Mouse (Mus musculus) 3134 (cell line): ENCODE results near the gene Rtp1.

Source experiments
- DNase-seq: peaks from one replicate; pipeline ENCODE4 v3.0.0-alpha.2; 2011; ENCODE audit warnings: low spot score; ENCODE audit not compliant: insufficient read length; ENCODE audit errors: extremely low read depth

Gene Rtp1

DNA sequence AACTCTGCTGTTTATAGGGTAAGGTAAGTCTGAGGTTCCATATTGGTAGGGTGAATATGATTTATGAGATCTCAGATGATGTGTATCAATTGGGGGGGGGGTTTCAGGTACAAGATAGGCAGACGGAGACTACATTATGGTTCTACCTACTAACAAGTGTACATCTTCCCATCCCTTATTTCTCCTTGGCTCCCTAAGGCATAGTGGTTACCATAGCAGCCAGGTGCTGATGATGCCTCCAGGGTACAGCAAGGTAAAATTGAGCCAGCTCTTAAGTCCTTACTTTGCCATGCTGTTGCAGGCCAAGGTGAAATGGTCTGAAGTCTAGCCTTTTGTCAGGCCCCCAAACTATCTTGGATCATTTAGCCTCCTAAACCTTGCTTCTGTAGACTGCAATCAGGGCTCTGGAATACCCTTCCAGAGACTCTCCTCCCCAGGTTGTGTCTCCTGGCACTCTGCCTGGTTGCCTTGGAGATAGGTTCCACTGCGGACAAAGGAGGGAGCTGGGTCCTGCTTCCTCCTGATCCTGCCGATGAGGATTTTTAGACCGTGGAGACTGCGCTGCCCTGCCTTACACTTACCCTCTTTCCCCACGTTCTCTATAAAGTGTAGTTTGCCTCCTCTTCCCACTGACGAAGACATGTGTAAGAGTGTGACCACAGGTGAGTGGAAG, at the start of gene Rtp1:
TSS of gene Rtp1 (plus strand) at position 487 of the 673 bp plus-strand sequence.
- no peak for DNase-seq

GRCm38 (mm10) chr16:23379536-23380230, 49.2 kb upstream of the Rtp1 start:
- DNase-seq = no peak

- no peak for DNase-seq
These were observed 44.6 kb upstream of the Rtp1 start for GRCm38 (mm10) chr16:23384304-23384703.

GRCm38 (mm10) chr16:23397931-23398330, 31.0 kb upstream of the Rtp1 start:
- peak; percentile 48 for DNase-seq

GRCm38 (mm10) chr16:23401463-23401862, 27.5 kb upstream of the Rtp1 start:
- no peak for DNase-seq

DNA sequence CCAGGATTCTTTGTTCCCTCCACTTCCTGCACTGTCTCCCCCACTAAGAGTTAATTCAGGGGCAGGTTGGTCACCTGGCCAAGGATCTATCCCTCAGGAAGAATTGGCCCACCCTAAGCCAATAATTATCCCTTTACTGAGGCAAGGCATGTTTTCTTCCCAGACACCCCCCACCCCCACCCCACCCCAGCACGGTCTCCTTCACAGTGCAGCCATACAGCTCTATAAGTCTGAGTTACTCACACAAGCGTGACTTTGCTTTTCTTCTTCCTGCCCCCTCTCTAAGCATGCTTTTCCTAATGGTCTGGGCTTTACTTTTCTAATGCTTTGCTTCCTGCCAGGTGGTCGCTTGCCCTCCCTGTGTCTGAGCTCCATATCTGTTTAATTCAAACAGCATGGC, 27.0 kb upstream of the Rtp1 start:
- no peak for DNase-seq

- DNase-seq = peak; percentile 59
These were observed 25.8 kb upstream of the Rtp1 start for GRCm38 (mm10) chr16:23403008-23403755.

DNA sequence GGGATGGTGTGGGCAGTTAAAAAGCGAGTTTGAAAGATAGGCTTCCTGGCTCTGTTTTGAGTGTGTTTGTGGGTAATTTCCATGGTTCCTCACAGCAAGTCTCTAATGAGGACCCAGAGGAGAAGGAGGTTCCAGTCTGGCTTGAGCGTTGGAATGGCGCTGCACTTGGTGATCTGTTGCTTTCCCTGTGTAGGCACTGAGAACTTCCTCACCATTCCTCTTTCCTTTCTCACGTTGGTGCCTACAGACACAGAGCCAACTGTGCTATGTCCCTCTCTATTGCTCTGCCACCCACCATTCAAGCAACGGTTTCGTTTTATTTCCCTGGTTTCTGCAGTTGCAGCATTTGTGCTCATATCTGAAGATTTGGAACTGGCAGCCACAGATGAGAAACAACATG, 16.0 kb upstream of the Rtp1 start:
- DNase-seq = no peak

DNA sequence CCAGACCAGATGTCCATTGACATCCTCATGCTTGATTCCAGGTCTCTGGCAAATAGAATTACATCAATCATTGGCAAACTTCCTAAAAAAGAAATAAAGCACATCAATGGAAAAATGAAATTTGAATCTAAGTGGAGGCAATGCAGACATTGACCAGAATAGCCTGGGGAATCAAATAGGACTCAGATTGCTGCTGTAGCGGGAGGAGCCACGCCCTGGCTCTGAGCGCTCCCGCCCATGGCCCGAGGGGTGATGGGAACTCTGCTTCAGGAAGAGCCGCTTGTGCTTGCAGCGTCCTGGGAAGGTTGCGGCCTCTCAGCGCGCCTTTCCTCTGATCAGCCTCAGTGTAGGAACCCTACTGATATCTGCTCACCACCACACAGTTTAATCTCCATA, 12.7 kb upstream of the Rtp1 start:
- no peak for DNase-seq

GRCm38 (mm10) chr16:23416657-23417293, 12.2 kb upstream of the Rtp1 start:
- no peak for DNase-seq

DNA sequence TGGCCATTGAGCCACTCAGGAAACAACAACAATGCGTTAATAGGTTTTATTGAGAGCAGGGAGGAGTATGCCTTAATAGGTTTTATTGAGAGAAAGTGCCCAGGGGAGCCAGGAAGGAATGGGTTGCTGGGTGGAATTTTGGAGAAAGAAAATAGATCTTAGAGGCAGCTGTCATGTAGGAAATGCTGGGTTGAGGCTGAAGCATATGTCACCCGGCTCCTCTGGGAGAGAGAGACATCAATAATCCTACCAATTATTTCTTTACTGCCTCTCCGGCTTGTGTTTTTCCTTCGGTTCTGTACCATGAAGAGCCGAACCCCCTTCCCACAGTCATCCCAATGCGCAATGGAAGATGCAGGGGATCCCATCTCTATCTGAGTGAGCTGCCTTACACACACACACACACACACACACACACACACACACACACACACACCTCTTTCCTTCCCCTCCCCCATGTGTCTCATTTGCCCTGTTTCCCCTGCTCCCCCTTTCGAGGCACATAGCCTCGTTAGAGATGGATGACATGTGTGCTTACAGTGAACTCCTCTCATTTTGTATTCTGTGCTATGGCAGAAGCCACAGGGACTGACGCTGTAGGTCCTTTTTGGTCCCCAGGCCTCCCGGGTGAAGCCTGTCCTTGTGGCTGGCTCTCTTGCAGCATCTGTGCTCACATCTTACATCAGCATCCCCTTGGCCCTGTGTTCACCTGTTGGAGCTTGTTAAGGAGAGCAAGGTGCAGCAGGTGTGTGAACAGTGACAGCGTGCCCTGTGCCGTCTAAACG, 11.3 kb upstream of the Rtp1 start:
- DNase-seq = no peak

GRCm38 (mm10) chr16:23419565-23420085, 9.3 kb upstream of the Rtp1 start:
- no peak for DNase-seq

GRCm38 (mm10) chr16:23423825-23424224, 5.1 kb upstream of the Rtp1 start:
- no peak for DNase-seq

DNA sequence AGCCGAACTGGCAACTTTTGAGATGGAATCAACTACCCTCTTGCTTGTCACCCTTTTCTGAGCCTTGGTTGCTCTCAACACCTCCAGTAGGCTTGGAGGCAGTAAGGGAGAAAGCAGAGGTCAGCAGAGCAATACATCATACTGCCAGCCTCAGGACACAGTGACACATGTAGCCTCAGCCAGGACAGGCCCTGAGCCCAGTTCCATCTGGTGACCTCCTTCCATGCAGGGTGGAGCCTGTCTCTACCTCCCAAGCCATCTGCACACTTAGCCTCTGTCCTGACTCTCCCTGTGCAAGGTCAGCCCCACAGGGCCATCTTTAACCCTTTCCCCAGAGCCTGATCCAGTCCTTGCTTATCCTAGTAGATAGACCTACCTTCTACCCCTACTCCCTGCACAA, 1.2 kb upstream of the Rtp1 start:
- DNase-seq = no peak

- no peak for DNase-seq
These were observed 1.1 kb downstream of the Rtp1 start for GRCm38 (mm10) chr16:23429991-23430390.

GRCm38 (mm10) chr16:23437404-23438166, 8.7 kb downstream of the Rtp1 start:
- no peak for DNase-seq

DNA sequence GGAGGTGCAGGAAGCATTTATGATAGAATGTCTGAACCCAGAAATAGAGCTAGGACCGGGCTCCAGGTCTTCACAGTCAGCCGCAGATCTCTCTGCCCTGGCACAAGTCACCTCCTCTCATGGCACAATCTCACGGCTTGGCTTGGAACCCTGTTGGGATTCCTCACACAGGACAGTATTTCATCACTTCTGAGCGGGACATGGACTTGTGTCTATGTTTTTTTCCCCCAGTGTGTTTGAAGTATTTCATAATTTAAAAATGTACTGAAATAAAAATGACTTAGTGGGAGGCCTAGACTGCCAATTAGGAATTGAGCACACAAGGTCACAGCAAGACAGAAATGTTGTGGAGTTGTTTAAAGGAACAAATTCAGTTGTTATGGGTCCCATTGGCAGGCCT, 15.3 kb downstream of the Rtp1 start:
- no peak for DNase-seq

DNA sequence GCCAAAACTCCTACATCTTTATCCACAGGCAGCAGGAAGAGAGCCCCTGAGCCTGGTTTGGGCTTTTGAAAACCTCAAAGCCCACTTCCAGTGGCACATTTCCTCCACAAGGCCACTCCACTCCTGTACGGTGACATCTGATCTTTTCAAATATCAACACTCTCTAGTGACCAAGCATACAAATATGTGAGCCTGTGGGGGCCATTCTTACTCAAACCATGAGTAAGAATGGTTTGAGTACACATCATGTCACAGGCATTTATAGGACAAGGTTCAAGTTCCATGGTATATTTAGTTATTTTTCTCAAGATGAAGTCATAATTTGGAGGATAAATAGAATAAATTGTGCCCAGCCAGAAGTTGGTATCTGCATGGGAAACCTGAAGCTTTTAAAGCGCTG, 21.0 kb downstream of the Rtp1 start:
- peak; percentile 68 for DNase-seq

DNA sequence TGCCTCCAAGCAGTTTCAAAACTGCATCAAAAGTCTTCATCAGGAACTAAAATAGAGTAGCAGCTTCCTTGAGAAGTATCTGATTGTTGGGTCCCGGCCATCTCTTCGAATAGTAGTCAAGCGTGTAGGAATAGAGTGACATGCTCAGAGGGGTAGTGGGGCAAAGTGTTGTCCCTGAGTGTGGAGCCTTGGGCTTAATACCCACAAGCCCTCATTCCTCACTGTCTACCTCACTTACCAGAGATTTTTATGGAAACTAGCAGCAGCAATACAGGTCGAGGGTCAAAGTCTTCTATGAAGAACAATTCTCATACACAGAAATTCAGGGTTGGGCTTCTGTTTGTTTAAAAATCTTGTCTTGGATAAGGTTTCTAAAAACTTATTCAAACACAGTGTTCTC, 21.9 kb downstream of the Rtp1 start:
- no peak for DNase-seq

DNA sequence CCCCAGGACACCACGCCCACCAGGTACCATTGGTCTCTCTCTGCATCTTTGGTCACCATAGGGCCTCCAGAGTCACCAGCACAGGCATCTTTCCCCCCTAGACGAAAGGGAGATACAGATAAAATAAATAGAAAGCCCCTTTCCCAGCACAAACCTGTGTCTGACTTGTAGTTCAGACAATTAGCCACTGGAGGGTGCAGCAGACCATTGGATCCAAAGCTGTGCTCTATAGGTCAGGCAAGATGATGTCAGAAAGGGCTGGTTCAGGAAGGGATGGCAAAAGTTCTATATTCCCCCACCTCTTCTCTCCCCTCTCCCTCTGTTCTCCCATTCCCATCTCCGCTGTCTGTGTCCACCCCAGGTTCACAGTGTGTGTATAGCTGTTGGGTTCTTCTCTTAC, 23.5 kb downstream of the Rtp1 start:
- DNase-seq = peak; percentile 31
